Mouse (Mus musculus): ENCODE measurements around the gene Gm10490.

- TF ChIP-seq POLR2A (IDR thresholded peaks at IDR 0.05; ENCODE audit: borderline replicate concordance, low read depth, low read length), result no peak
- TF ChIP-seq CTCF (IDR thresholded peaks at IDR 0.05; ENCODE audit: low read depth, low read length), result no peak
Observed at GRCm38 (mm10) chrX:7958868-7959267, 49.5 kb downstream of the Gm10490 start.

All from bone marrow macrophage, adult 2 months (primary cell).